Mouse (Mus musculus) ES-Bruce4 (cell line): ENCODE results near the gene Atp2b2. TPM values are rescaled to one million over a fixed set of nuclear protein-coding genes. Genes with fewer than 3 reads are reported as not detected.

Experiments
- H3K27ac ChIP-seq: 2 replicates; pipeline ENCODE4 v1.5.1; 2012; ENCODE audit warnings: low read length, inconsistent platforms; ENCODE audit not compliant: insufficient read depth
- H3K27me3 ChIP-seq: 2 replicates; pipeline ENCODE4 v1.6.1; 2012; ENCODE audit warnings: mild to moderate bottlenecking, low read length, inconsistent platforms; ENCODE audit not compliant: control insufficient read depth, poor library complexity, insufficient read depth, severe bottlenecking
- H3K36me3 ChIP-seq: 2 replicates; pipeline ENCODE4 v1.6.1; 2012; ENCODE audit warnings: inconsistent platforms, mild to moderate bottlenecking, low read length, moderate library complexity; ENCODE audit not compliant: control insufficient read depth, poor library complexity, insufficient read depth, severe bottlenecking
- H3K4me1 ChIP-seq: one replicate; pipeline ENCODE4 v1.8.1; 2011; ENCODE audit warnings: low read length; ENCODE audit not compliant: control insufficient read depth, insufficient read depth
- H3K4me3 ChIP-seq: 2 replicates; pipeline ENCODE4 v1.5.1; 2011; ENCODE audit warnings: low read depth, mild to moderate bottlenecking, low read length
- H3K9ac ChIP-seq: 2 replicates; pipeline ENCODE4 v1.6.1; 2012; ENCODE audit warnings: low read depth, mild to moderate bottlenecking, inconsistent platforms; ENCODE audit not compliant: poor library complexity, severe bottlenecking
- H3K9me3 ChIP-seq: replicated peaks from 2 replicates; pipeline ENCODE4 v1.6.1; 2012; ENCODE audit warnings: mild to moderate bottlenecking, low read length, inconsistent platforms; ENCODE audit not compliant: control insufficient read depth, poor library complexity, insufficient read depth, severe bottlenecking
- CTCF ChIP-seq: IDR thresholded peaks from one replicate; pipeline ENCODE4 v1.8.1; 2011; ENCODE audit warnings: low read depth, low read length
- EP300 ChIP-seq: IDR thresholded peaks from 2 replicates; pipeline ENCODE4 v1.6.1; 2011; ENCODE audit warnings: low read depth, low read length; ENCODE audit not compliant: insufficient read depth
- POLR2A ChIP-seq: IDR thresholded peaks from one replicate; pipeline ENCODE4 v1.8.1; 2011; ENCODE audit warnings: low read length; ENCODE audit not compliant: insufficient read depth
- polyA plus RNA-seq: library from polyadenylated mRNA; stranded (reverse); fragments of >200 nt; gene quantifications from 2 replicates; pipeline ENCODE4 v1.2.4, GENCODE M21; 2011; ENCODE audit warnings: low read depth; ENCODE audit not compliant: missing spikeins, insufficient read depth, insufficient read length

The Atp2b2 gene
- polyA plus RNA-seq, 1 experiment: 0.42 TPM

GRCm38 (mm10) chr6:113958714-113959113 lies 83.7 kb downstream of the Atp2b2 start:
- TF ChIP-seq POLR2A (no peak), CTCF (no peak), EP300 (no peak)
- Histone ChIP-seq H3K27me3 (no peaks in the 10 kb centered on the region), H3K36me3 (no peaks in the 10 kb centered on the region), H3K4me3 (no peak overlapping the region), H3K9me3 (no peaks in the 10 kb centered on the region), H3K4me1 (no peaks in the 10 kb centered on the region), H3K27ac (no peak overlapping the region), H3K9ac (no peak overlapping the region)

- Histone ChIP-seq H3K9ac (no peak overlapping the region), H3K4me1 (no peaks in the 10 kb centered on the region), H3K9me3 (no peaks in the 10 kb centered on the region), H3K36me3 (no peaks in the 10 kb centered on the region), H3K27me3 (no peaks in the 10 kb centered on the region), H3K27ac (no peak overlapping the region), H3K4me3 (no peak overlapping the region)
- TF ChIP-seq CTCF: no peak
- no peak for TF ChIP-seq EP300
- no peak for TF ChIP-seq POLR2A
Observed at GRCm38 (mm10) chr6:113958003-113958402, 84.4 kb downstream of the Atp2b2 start.

DNA sequence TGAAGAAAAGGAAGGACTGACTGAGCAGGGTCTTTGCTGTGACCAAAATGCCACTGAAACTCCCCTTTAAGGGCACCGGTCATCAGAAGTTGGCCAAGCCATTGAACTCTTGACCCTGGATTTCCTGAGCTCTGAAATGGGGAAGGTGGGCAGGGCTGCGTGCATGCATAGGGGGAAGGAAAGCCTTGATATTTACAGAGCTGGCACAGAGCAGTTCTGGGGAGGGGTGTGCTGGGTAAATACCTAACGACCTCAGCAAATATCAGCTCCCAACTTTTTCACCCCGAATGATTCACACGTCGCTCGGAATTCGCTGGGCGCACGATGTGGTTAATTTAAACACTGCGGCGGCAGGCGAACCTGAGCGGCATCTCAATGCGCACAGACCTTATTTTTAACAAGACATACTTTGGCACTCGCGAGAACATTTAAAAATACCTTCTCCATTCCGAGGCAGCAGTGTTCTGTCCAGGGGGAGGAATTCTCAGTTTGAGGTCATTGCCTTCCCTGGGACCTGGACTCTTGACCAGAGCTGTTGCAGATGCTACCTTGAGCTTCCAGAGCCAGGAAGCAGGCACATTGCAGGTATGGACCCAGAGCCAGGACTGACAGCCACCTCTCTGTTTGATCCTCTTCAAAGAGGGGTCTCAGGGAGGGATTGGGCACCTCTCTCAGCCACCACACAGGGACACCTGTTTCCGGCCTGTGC lies 85.0 kb downstream of the Atp2b2 start:
- Histone ChIP-seq H3K9me3 (no peaks in the 10 kb centered on the region), H3K27me3 (no peaks in the 10 kb centered on the region), H3K4me1 (no peaks in the 10 kb centered on the region), H3K4me3 (no peak overlapping the region), H3K9ac (no peak overlapping the region), H3K36me3 (no peaks in the 10 kb centered on the region), H3K27ac (no peak overlapping the region)
- TF ChIP-seq EP300 (no peak), POLR2A (no peak), CTCF (no peak)

DNA sequence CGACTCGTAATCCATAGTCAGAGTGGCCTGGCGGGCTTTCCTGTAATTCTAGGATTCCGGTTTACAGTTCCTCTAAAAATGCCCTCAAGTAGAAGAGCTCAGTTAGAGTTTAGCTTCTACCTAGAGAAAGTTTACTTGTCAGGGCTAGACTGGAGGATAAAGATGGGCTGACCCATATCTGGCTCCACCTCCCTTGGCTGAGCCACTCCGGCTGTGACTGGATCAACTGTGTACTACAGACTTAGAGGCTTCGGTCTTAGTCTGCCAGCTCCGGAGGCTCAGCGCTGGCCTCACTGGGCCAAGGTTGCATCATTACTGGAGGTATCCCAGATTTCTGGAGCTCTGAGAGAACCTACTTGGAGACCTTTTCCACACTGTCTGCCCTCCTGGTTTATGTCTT lies 94.9 kb downstream of the Atp2b2 start:
- TF ChIP-seq CTCF: no peak
- no peak for TF ChIP-seq EP300
- TF ChIP-seq POLR2A: no peak
- Histone ChIP-seq H3K9me3 (no peaks in the 10 kb centered on the region), H3K36me3 (no peaks in the 10 kb centered on the region), H3K27me3 (no peaks in the 10 kb centered on the region), H3K27ac (no peak overlapping the region), H3K4me1 (no peaks in the 10 kb centered on the region), H3K9ac (no peak overlapping the region), H3K4me3 (no peak overlapping the region)

DNA sequence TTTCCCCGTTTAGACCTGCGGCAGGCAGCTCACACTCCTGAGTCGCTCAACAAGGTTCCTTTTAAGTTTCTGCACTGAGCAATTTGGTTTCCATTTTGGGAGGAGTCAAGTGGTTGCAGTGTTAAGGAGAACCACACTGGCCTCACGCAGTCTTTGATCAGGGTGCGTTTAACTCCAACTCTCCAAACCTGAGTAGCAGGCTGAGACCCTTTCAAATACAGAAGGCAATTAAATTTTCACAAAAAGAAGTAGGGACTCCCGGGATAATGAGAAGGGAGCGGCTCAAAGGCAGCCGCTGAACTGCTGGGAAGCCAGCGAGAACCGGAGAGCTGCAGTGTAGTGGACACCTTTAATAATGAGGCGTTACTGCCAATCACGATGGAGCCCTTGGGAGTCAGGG lies 100.1 kb downstream of the Atp2b2 start:
- TF ChIP-seq CTCF (no peak), EP300 (no peak), POLR2A (no peak)
- Histone ChIP-seq H3K9ac (no peak overlapping the region), H3K36me3 (no peaks in the 10 kb centered on the region), H3K27ac (no peak overlapping the region), H3K4me3 (no peak overlapping the region), H3K4me1 (no peaks in the 10 kb centered on the region), H3K27me3 (no peaks in the 10 kb centered on the region), H3K9me3 (no peaks in the 10 kb centered on the region)

GRCm38 (mm10) chr6:113941324-113941723 lies 101.1 kb downstream of the Atp2b2 start:
- Histone ChIP-seq H3K36me3 (no peaks in the 10 kb centered on the region), H3K27ac (no peak overlapping the region), H3K4me3 (no peak overlapping the region), H3K9me3 (no peaks in the 10 kb centered on the region), H3K4me1 (no peaks in the 10 kb centered on the region), H3K9ac (no peak overlapping the region), H3K27me3 (no peaks in the 10 kb centered on the region)
- no peak for TF ChIP-seq CTCF
- TF ChIP-seq POLR2A: no peak
- no peak for TF ChIP-seq EP300
